Mouse (Mus musculus) heart, postnatal 25 days (tissue): ENCODE data around the gene Gramd1a. TPM values are rescaled to one million over a fixed set of nuclear protein-coding genes. Genes with fewer than 3 reads are reported as not detected.

Experiments used
- total RNA-seq, 2 experiments: library from RNA; stranded (reverse); gene quantifications; 2 replicates each; pipeline ENCODE4 v1.2.3; 2021

Gene Gramd1a
- total RNA-seq, 2 experiments from 2014 or later = 25.7 to 30.0 TPM

Other genes starting within 250 kb of the Gramd1a start
- gene Mag, start 241.0 kb downstream of the Gramd1a start, total RNA-seq = under 1 TPM in 1 of 2 experiments, not detected in 1; 0.36 TPM
- 1 to 10 TPM; 6.5 to 9.5 TPM for gene Hamp2, start 231.2 kb downstream of the Gramd1a start, total RNA-seq
- gene Hamp, start 211.9 kb downstream of the Gramd1a start, total RNA-seq = 10 to 100 TPM; 16.8 to 34.4 TPM
- gene Usf2, start 199.1 kb downstream of the Gramd1a start, total RNA-seq = 100 to 1,000 TPM; 103 to 121 TPM
- gene Lsr, start 182.4 kb downstream of the Gramd1a start, total RNA-seq = 1 to 10 TPM; 4.3 to 5.6 TPM
- gene Fam187b, start 182.1 kb downstream of the Gramd1a start, total RNA-seq = under 1 TPM in 1 of 2 experiments, not detected in 1; 0.29 TPM
- gene Fxyd5, start 113.4 kb downstream of the Gramd1a start, total RNA-seq = 10 to 100 TPM; 26.1 to 31.0 TPM
- gene Fxyd7, start 104.4 kb downstream of the Gramd1a start, total RNA-seq = 1 to 10 TPM in 1 of 2 experiments, under 1 TPM in 1; 0.70 to 1.3 TPM
- 100 to 1,000 TPM; 861 to 862 TPM for gene Fxyd1, start 98.7 kb downstream of the Gramd1a start, total RNA-seq
- gene Lgi4, start 96.6 kb downstream of the Gramd1a start, total RNA-seq = 1 to 10 TPM; 2.6 to 4.8 TPM
- 1 to 10 TPM; 3.1 to 3.8 TPM for gene Fxyd3, start 79.2 kb downstream of the Gramd1a start, total RNA-seq
- gene Hpn, start 40.6 kb downstream of the Gramd1a start, total RNA-seq = 1 to 10 TPM; 2.1 to 3.4 TPM
- gene Scn1b, start 28.9 kb downstream of the Gramd1a start, total RNA-seq = 10 to 100 TPM; 21.2 to 21.8 TPM
- not detected for gene Scgb2b2, start 134.6 kb upstream of the Gramd1a start, total RNA-seq
- gene Scgb1b2, start 135.9 kb upstream of the Gramd1a start, total RNA-seq = not detected
- gene Scgb2b3, start 206.2 kb upstream of the Gramd1a start, total RNA-seq = not detected
- not detected for gene Scgb1b3, start 219.7 kb upstream of the Gramd1a start, total RNA-seq